Mouse (Mus musculus) regulatory T cell (primary cell): Measurements from ENCODE around the gene Cpa3.

ENCODE experiments used
- in situ Hi-C: fragments of 300-600 bp; cut with MboI, MseI; formaldehyde crosslinking; loops from one replicate; pipeline ENCODE4 v1.15.1; 2025; ENCODE audit warnings: high pct_unique_total_duplicates

Gene Cpa3

DNA sequence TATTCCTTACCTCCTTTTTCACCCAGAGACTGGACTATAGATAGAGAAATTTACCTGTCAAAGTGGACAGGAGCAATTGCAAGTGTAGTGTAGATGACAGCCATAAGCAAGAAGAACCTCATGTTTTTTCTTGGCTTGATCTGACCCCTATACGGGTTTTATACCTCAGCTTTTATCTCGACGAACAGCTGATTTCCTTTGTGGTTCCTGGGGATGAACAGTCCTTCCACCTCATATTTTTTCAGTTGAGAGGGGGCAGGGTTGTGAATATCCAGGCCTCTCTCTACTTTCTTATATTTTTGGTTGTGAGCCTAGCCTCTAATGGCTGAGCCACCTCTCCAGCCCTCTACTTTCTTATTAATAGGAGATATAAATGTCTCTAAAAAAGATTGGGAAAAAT lies at the start of gene Cpa3:
Gene Cpa3, minus strand, starts transcription at position 132 of the 400 bp plus-strand sequence.
- in situ Hi-C loops, result no loop called here

DNA sequence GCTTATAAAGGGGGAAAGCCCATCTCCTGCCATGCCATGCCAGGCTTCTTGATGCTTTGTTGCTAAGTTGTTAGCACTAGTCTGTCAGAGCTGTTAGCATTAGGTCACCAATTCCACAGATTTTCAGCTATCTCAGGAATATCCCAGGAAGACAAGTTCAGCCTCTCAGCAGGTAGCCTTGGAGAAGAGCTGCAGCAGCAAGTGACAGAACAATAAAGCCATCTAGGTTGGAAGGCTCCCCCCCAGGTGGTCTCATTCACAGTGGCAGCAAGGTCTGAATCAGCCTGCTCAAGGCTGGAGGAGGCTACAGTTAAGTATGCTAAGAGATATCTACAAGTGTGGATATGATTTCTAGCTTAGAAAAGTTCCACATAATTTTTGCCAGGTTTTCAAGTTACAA lies 49.4 kb upstream of the Cpa3 start:
- in situ Hi-C loops, result no loop called here

DNA sequence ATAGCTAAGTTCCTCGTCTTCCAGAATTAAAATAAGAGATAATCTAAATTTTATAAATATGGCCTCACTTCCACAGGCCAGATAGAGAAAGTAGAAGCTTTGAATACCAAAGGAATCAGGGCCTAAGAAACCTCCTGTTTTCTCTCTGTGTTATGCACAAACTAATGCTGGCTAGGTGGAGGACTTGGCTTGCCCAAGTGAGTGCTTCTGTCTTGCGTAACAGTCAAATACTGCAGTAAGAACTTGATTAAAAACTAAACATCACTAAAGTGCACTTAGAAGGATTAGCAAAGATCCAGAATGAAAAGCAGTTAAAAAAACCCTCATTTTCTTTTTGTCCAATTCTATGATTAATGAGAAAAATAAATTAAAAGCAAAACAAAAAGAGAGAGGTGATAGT lies 46.8 kb upstream of the Cpa3 start:
- in situ Hi-C loops, result no loop called here

DNA sequence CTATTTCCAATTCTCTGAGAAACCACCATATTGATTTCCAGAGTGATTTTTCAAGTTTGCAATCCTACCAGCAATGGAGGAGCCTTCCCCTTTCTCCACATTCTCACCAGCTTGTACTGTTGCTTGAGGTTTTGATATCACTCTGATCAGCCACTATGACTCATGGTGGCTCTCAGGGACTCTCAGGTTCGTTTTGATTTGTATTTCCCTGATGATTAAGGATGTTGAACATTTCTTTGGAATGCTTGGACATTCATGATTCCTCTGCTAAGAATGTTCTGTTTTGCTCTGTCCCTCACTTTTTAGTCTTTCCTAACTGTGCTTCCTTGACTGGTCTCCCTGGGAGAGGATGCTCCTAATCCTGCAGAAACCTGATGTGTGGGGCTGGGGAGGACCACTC lies 39.8 kb upstream of the Cpa3 start:
- in situ Hi-C loops, result no loop called here

DNA sequence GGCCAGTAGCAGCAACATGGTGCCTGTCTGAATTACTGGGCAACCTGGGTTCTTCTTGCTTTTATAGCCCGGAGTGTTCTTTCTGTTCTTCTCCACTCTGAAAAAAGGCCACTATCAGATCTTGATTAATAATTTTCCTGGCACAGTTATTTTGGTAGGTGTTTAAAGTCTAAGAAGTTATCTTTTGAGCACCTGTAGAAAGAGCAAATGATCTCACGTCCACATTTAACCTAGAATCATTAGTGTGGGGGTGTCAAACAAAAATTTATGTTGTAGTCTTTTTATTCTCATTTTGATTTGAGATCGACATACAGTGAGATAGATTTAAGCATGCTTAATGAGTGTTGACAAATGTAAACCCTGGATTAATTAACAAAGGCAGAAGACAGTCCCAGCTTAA lies 33.7 kb upstream of the Cpa3 start, which contains the start of gene Cpb1:
Gene Cpb1, minus strand, starts transcription at position 101 of the 400 bp plus-strand sequence.
- in situ Hi-C loops, result no loop called here

DNA sequence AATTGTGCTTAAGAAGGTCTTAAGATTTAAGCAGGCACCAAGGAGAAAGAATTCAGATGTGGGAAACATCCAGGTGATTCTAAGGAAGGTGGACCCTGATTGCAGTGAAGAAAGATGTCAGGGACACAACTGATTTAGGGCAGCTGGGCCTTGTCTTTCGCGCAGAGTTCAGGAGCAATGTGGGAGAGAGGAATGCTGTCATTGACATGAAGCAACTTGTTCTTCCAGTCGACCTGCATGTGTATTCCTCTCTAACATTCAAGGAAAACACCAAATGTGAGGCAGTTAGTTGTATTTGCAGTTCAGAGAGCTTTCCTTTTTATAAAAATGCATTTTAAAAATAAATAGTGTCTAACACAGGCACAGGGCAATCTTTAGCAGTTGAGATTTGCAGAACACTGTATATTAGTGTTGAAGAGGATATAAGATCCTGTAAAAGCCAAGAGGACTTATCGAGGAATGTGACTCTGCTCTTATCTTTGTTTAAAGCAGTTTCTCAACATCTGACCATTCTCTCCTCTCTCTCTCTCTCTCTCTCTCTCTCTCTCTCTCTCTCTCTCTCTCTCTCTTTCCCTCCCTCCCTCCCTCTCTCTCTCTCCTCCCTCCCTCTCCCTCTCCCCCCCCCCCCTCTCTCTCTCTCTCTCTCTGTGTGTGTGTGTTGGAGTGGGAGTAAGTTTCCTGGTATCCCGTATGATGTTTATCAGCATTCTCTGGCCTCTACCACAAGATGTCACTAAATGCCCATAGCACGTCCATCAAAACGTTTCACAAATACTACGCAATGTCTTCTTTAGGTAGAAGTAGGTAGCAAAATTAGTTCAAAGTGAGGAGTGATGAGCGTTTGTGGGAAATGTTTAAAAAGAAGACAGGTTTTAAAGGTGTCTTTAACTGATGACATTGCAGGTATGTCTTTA lies 12.8 kb upstream of the Cpa3 start:
- in situ Hi-C loops, result no loop called here

DNA sequence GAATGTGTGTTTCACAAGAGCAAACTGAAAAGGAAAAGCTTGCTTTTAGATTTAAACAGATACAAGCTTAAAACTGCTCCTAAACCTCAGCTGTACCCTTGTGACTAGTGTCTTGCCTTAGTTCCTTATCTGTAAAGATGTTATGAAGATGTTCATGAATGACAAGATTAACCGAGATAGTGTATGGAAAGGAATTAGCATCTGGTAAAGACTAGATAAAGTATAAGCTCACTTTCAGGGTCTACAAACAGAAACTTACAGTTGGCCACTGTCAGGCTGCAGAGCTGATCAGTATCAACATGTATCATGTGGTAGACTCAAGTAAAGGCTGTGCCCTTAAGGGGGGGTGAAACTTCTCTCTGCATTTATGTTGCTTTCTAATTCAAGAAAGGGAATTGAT lies 1.9 kb upstream of the Cpa3 start:
- in situ Hi-C loops, result no loop called here

DNA sequence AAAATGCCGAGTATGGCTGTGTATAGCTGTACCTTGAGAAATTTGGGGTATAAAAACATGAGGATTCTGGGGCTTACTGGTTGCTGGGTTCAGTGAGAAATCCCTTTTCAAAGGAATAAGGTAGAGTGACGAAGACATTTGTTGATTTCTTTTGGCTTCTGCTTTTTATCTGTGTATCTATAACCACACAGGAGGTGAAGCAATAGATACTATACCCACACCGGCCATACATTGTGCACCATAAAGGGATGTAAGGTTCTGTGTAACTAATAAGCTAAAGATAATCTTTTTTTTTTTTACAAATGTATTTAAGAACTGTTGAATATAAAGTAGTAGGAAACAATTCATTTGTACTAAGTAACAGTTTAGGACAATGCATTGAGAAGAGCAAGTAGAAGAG lies 2.2 kb downstream of the Cpa3 start:
- in situ Hi-C loops, result no loop called here

DNA sequence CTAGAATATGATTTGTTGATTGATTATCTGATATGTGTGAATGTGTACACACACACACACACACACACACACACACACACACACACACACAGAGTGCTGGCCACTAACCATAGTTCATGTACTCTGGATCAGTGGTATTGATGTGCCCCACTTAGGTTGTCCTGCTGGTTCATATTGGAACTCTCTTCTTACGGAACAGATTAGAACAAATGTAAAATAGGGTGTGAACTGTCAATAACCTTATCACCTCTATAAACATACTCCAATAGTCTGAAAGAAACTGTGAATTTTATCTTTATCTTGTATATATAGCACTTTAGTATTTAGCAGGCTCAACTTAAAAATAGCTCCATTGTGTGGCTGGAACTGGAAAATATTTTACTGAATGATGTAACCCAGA lies 5.0 kb downstream of the Cpa3 start:
- in situ Hi-C loops, result no loop called here

DNA sequence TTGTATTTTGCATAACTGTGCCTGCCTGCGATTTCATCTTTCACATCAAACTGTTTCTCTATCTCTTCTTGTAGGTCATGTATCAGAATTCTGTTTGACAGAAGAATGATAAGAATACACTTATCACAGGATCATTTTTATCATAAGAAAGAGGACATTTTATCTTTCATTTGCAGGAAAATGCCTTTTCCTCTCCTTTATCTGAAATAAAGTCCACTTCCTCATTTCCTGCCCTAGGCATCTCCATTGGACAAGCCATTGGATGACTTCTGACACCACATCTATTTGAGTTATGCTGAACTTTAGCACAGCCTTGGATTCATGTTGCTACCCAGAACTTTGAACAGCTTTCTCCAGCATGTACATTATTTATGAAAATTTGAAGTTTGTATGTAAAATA lies 13.0 kb downstream of the Cpa3 start:
- in situ Hi-C loops, result no loop called here

DNA sequence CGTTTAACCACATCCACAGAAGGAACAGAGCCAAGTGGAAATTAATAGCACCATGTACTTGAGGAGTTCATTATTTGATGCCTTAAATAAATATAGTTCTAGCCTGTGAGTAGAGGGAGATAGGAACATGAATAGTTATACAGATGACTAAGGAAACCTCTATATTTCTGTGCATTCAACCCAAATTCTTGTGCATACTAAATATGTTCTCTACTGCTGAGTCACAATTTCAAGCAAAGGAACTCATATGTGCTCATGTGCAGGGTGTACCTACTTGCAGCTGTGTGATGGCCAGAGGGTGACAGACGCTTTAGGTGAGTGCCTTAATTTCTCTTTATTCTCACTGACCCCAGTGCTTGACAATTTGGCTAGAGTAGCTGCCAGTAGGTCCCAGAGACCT lies 16.6 kb downstream of the Cpa3 start:
- in situ Hi-C loops, result no loop called here

DNA sequence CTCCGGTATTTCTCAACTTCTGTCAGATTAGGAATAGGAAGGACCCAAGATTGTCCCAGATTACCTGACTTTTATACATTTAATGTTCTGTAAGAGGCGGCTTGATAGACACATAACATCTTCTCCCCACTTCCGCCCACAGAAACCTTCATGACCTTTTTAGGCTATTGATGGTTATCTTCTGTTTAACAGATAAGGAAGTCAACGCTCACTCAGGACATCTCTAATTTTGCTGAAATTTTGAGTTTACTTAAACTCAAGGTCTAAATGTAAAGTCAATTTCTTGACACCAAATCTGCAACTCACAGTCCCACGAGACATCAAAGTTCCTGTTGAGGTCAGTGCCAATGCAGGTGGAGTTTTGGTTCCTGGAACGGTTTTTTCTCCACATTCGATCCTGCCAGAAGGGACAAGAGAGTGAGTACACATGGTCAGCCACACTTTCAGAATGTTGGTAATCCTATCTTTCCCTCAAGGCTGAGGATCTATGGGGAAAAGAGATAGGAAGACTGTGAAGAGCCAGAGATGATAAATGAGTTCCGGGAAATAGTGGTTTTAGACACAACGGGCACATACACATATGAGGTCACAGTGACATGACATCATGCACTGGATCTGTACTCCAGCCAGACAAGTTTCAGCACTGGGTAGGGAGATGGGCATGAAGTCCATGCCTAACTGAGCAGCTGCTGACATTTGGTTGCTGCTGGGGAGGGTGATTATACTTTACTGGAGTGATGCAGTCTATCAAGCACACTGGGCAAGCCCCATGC lies 18.9 kb downstream of the Cpa3 start:
- in situ Hi-C loops, result no loop called here

DNA sequence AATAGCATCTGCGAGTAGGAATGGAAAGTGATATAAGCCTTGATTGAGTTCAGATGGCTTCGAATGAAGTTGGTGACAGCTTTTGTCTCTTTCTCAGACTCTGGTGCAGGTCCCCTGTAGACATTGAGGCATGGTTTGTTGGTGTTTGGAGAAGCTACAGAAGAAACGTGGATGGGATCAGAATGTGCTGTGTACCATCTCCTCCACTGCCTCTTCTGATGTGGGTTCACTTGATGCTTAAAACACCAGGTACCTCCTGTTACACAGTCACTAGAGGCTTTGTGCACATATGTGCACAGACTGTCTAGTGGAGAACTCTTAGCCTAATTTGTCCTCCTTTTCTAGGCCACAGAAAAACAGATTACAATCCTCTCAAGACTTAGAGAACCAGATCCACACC lies 19.8 kb downstream of the Cpa3 start:
- in situ Hi-C loops, result no loop called here

DNA sequence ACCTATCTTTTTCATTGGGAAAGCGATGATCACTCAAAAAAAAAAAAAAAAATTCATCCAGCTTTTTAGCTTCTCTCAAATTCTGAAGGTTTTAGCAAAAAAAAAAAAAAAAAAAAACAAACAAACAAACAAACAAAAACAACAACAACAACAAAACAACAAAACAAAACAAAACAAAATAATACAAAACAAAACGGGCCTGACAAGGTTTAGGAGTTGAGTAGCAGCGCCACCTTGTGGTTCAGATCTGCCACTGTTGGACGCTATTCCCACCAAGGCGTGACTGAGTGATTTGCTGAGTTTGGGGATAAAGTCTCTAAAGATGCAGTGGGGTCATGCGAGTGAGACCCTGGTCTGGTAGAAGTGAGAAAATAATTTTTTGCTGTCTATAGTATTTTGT lies 43.1 kb downstream of the Cpa3 start:
- in situ Hi-C loops, result loop anchor here (5.0 kb wide), 1 partner anchor 287 kb away; no protein-coding TSS in a partner anchor

DNA sequence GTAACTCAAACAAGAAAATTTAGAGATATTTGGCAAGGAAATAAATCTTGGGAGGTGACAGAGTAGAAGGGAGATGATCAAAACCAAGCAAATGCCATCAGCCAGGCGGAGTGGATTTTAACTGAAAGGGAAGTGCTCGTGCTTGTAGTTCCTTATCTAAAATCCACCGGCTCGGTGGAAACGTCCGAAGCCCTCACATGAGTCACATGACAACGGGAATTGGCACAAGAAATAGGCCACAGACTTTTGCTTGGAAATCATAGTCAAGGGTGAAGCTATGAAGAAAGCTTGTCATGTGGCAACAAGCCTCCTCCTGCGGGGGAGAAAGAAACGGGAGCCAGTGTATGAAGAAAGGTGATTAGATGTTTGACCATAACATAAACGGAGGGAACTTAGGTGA lies 44.1 kb downstream of the Cpa3 start:
- in situ Hi-C loops, result loop anchor here (5.0 kb wide), 1 partner anchor 286 kb away; no protein-coding TSS in a partner anchor

DNA sequence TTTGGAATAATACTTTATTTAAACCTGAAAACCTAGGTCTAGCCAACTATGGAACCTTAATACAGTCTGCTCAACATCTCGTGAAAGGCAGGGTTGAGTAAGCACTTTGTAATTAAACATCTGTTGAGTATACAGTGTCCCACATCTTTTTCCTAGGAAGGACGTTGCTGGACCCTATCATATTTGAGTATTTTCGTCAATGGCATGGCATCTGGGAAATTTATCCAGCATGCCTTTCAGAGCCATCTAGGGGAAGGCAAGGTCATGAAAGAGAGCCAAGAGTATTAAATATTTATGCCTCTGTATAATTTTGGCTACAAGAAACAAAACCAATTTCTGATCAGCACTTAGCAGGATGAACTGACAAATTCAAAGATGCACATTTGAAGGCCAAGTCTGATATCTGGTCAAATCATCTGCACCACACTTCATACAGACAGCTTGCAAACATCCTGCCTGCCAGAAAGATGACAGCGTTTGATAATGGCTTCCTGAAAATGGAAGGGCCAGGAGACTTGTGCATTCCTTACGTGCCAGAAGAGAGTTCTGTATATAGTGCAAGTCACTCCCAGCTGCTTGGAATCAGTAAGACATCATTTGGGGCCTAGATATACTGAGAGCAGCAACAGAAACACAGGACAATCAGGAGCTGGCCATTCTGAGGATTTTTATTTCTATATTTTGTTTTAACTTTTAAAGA lies 52.9 kb downstream of the Cpa3 start:
- in situ Hi-C loops, result no loop called here

DNA sequence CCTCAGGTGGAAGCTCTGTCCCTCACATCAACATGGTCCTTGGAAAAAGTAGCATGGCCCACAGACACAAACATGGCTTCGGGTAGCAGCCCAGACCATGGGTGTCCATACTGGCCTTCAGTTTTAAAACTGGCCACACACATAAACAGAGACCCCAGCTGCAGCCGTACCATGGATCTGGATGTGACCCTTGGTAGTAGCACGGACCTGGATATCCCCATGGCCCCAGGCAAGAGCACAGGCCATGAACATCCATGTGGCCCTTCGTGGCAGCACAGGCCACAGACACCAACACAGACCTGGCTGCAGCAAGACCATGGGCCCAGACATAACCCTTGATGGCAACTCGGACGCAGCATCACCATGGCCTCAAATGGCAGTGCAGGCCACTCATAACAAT lies 69.6 kb downstream of the Cpa3 start:
- in situ Hi-C loops, result no loop called here

DNA sequence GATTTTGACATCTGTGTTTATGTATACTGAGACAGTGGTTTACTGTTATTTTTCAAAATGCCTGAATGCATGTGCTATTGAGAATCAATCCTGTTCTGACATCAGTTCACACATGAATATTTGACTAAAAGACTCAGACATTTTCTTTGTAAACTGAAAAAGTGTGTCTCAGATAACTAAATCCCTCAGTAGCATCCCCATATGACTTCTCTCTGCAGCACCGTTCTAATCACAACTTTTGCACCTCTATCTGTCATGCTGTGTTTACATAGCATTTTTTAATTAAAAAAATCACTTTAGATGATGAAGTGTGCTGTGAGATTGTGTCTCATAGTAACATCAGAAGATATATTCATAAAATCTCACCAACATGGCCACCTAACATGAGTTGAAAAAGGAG lies 74.5 kb downstream of the Cpa3 start:
- in situ Hi-C loops, result no loop called here
